Mouse (Mus musculus) heart, postnatal 0 days (tissue): ENCODE measurements at regions not wholly inside any gene's neighbourhood (a gene's known extent, or its start where the extent isn't known, plus 50 kb on each side); places are given as distances from the start of the nearest gene placed in this dataset.

Experiments used
- CTCF ChIP-seq: IDR thresholded peaks from 2 replicates; pipeline ENCODE4 v1.5.1; 2016; ENCODE audit warnings: antibody characterized with exemption, control low read depth, low read depth
- EP300 ChIP-seq: IDR thresholded peaks from 2 replicates; pipeline ENCODE4 v1.6.1; 2016; ENCODE audit warnings: antibody characterized with exemption, low read depth

DNA sequence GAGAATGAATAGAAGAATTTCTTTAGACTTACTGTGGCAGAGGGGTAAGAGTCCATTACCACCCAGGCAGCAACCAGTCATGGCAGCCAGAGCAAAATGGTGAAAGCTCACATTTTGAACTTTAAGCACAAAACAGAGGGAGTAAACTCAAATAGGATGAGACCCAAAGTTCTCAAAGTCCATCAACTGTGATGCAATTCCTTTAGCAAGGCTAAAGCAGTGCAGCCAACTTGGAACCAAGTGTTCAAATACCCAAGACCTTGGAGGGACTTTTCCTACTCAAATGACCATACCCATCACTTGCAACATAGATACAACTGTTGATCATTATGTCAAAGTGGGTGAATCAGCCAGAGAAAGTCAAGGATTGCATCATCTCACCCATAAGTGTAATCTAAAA is 380.1 kb downstream of the Hace1 start:
- TF ChIP-seq CTCF (no peak), EP300 (no peak)
